Mouse (Mus musculus): ENCODE measurements around the gene Ubash3b.

GRCm38 (mm10) chr9:41091187-41091586 lies 70.3 kb downstream of the Ubash3b start:
- TF ChIP-seq CTCF (IDR thresholded peaks at IDR 0.05; ENCODE audit: low read depth, low read length) = no peak
- TF ChIP-seq POLR2A (IDR thresholded peaks at IDR 0.05; ENCODE audit: insufficient read depth, low read length) = no peak
- TF ChIP-seq EP300 (IDR thresholded peaks at IDR 0.05; ENCODE audit: insufficient read depth, low read depth, low read length) = no peak
